Mouse (Mus musculus) retina, adult 2 months (tissue): ENCODE results near the gene Rabggta.

ENCODE experiments used
- DNase-seq: peaks from one replicate; pipeline ENCODE4 v3.0.0-alpha.2; 2012; ENCODE audit warnings: low read depth, low spot score

Rabggta gene

GRCm38 (mm10) chr14:55697226-55697625 lies 24.8 kb downstream of the Rabggta start:
- no peak for DNase-seq

- no peak for DNase-seq
These were observed 32.6 kb downstream of the Rabggta start for GRCm38 (mm10) chr14:55689433-55689832.

DNA sequence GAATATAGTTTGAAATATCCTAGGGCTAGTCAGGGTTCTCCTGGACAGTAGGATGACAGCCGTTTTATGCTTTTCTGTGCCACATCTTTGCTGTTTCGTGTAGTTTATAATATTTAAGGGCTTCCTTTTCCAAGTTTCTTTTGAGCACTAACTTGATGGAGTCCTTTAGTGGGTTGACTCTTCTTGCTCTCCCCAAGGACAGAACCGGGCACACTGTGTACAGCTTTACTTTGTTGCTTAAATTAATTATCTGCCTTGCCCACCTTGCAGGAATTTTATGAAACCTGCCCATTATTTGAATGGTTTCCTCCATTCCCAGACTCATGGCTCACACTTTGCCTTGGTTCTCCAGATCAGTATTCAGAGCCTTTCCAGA lies 40.0 kb downstream of the Rabggta start:
- no peak for DNase-seq

- peak; percentile 94 for DNase-seq
These were observed 40.6 kb downstream of the Rabggta start, which contains the start of gene Tinf2 for GRCm38 (mm10) chr14:55681160-55682117. Gene Tinf2, minus strand, starts transcription at chr14:55681820.

GRCm38 (mm10) chr14:55677615-55678014 lies 44.4 kb downstream of the Rabggta start:
- DNase-seq = no peak

DNA sequence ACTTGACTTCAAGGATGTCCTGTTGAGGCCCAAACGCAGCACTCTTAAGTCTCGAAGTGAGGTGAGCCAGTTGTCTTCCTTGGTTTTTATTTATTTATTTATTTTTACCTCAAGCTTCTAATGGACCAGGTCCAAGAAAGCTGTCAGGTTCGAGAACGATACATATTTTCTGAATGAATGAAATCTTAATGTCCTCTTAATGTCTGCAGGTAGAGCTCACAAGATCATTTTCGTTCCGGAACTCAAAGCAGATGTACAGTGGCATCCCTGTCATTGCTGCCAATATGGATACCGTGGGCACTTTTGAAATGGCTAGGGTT lies 49.4 kb downstream of the Rabggta start:
- no peak for DNase-seq

DNA sequence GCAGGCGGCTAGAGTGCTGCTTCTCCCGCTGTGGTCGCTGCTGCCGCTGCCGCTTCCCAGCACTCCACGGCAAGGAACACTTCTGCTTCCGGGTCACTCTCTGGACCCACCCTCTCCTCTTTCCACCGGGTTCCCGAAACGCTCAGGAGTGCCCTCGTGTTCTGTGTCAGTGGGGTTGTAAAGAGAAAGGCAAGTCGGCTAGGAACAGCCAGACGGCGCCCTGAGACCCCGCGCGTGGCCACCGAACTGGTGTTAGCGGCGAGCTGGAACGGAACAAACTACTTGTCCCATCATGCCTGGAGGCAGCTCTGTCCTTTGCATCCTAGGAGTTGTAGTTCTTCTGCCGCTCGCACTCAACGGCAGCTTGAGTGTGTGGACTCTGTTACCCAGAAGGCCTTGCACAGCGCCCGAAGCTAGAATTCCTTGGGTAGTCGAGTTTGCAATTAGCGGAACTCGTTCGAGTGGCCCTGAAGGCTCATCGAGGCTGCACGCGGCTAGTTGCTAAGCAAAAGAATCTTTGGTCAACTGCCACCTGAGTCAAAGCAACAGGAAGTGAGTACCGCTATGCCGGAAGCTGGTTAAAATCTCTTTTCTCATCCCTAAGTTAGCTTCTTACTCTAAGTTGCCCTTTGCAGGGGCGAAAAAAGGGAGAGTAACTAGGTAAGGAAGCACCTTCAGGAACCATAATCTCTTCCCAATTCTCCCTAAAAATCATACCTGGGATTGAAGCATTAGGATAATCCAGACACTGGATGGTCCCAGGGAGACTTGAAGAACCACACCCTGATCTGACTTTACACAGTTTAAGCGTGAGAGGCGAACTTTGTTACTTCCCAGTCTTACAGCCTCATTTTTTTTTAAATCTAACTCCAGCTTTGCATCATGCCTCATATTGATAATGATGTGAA lies 50.0 kb downstream of the Rabggta start, which contains the start of the genes Gmpr2 and Nedd8:
Gene Gmpr2 (plus strand): TSS at position 109 of the 908 bp plus-strand sequence.
Gene Nedd8 (minus strand): TSS at position 292 of the 908 bp plus-strand sequence.
- peak; percentile 81 for DNase-seq

DNA sequence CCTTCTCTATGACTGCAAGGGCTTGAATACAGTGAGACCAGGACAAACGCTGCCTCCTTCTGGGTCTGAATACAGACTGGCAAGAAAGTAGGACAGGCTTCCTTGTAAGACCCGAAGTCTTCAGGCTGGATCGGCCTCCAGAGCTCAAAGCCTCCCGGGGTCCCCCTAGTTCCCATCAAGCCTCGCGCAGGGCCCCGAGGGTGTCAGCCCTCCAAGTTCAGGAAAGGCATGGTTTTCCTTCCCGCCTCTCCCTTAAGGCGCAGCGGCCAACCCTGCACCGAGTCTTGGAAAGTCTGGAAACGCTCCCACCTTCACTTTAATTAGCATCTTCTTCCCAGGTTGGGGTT lies 50.6 kb downstream of the Rabggta start:
- peak; percentile 26 for DNase-seq
